Mouse (Mus musculus): ENCODE measurements around the gene Bdkrb1.

The Bdkrb1 gene

DNA sequence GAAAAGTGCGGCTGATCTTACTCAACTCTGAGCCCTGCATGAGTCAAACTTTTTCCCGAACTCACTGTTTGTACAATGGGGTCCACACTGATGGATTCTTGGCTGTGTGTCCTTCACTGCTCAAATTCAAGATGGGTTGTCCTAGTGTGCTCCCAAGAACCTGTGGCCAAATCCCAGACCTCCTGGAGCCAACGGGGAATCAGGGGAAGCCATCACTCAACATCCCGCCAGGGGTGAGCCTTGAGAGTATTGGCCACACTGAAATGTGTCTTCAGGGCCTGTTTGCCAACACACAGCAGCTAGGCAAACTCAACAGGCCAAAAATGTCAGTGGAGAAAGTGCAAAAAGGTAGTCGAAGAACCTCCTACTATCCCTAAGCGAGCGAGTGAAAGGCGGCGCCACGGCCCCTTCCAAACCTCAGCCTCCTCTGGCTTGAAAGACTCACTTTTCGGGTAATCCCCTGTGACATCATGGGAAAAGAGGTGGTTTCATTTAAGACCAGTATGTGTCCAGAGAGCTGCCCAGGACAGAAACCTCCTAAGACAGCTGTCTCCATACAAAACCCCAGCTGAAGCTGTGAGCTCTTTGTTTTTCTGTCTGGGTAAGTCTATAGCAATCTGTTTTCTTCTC is at the start of gene Bdkrb1:
TSS of gene Bdkrb1 (plus strand) at position 505 of the 630 bp plus-strand sequence.
- no peak for DNase-seq (ENCODE audit: low read depth, low spot score)

DNA sequence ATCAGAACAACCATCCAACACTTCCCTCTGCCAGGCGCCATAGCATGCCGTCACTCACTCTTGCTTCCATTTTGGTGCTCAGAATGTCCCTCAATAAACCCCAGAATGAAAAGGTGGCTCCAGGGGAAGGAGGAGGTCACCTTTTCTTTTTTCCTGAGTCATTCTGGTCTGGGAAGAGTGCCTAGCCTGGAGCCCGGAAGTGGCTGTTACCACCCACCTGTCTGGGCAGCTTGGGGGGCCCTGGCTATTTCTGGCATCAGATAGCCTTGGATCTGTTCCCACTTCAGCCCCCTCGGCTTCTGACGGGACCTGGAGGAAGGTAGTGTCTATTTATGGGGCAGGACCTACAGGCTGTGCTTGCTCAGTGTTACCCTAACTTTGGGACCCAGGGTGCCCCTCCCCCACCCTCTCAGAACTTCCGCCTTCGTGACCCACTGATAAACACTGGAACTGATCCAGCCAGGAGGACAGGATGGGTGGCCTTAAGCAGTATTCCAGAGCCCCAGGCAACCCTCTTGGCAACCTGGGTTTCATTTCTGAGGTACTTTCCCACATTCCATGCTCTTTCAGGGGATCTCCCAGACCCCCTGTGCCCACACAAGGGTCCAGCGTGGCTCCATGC is 48.6 kb upstream of the Bdkrb1 start:
- DNase-seq (ENCODE audit: low read depth, low spot score), result no peak

DNA sequence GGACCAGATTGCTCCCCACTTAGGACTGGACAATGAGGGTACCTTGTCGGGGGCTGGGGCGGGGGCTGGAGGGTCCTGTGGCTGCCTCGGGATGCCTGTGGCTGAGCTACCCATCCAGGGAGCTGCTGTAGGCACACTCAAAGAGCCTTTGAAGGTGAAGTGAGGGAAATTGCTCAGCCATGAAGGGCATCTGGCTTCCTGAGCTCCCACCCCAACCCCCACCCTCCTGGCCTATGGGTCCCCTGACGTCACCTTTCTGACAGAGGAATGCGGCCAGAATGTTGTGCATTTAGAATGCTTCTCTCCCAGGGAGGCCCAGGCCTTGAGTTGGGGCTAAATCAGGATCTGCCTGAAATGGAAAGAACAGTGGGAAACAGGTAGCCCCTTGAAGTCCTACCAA is 47.7 kb upstream of the Bdkrb1 start:
- no peak for DNase-seq (ENCODE audit: low read depth, low spot score)

DNA sequence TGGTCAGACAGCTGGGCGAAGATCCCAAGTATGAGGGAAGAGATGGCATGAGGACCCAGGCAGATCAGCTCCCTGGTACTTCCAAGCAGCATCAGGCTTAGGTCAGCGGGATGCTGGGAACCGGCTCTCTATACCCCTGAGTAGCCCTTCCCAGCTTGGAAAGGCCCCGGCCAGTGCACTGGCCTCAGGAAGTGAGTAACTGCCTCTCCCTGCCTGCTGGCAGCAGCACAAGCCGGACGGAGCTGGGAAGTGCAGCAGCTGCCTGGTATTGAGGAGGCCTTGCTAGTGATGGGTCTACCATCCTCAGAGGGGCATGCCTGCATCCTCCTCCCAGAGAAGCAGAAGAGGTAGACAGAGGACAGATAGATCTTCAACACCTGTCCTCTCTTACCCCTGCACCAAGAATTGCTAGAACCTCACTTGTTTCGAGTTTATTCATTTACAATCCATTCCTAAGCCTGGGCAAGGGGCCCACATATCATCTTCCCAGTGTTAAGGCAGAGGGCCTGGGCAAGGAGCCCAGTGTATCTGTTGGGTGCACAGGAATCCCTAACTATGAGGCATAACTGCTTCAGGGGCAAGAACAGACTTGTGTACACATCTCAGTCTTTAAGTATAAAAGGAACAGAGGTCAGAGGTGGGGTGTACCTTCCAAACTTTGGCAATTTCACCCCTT is 45.5 kb upstream of the Bdkrb1 start:
- no peak for DNase-seq (ENCODE audit: low read depth, low spot score)

DNA sequence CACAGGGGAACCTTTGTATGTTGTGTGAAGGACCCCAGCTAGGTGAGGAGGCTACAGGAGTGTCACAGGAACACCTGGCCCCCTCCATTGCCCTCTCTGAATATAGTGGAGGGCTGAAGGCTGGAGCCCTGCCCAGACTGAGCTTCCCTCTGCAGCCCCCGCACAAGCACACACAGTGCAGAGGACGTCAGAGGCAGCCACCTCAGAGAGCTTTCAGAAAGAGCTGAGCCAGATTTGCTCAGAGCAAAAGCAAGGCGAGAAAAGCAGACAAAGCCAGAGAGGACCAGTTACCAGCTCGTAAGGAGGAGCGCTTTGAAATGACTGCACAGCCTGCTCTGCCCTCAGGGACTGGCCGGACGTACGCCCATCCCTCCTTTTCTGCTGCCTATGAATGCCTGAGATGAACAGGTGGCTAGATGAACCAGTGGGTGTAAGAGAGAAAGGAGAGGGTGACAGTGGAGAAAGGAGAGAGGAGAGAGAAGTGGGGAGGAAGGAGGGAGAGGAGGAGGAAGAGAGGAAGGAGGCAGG is 41.8 kb upstream of the Bdkrb1 start:
- DNase-seq (ENCODE audit: low read depth, low spot score), result no peak

DNA sequence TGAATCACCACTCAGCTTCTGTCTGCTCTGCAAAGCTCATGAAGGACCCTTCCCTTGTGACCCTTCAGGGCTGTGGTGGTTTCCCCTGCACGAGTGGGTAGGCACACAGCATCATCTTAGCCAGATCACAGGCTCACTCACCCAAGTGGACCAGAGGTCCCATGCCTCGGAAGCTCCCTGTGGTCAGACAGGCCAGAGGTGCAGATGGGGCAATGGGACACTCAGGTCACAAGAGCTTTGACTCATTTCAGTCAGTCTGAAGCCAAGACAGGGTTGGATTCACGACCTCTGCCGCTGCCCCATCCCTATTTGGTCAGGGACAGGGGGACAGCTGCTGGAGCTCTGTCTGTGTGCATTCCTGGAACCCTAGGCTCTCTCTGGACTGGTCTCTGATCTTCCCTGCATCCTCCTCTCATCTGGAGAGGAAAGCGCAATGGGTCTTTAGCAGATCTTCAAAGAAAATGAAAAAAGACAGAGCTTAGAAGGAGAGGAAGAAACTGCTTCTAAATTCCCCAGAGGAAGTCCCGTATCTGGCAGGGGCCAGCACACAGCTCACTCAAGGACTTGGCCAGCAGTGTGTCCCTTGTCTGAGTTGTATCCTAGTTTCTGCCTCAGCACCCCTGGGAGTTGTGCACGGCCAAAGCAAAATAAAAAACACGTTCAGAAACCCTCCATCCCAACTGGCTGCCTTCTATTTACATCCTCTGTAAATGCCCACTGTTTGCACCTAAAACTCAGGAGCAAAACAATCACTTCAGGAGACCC is 40.6 kb upstream of the Bdkrb1 start:
- DNase-seq (ENCODE audit: low read depth, low spot score), result no peak

DNA sequence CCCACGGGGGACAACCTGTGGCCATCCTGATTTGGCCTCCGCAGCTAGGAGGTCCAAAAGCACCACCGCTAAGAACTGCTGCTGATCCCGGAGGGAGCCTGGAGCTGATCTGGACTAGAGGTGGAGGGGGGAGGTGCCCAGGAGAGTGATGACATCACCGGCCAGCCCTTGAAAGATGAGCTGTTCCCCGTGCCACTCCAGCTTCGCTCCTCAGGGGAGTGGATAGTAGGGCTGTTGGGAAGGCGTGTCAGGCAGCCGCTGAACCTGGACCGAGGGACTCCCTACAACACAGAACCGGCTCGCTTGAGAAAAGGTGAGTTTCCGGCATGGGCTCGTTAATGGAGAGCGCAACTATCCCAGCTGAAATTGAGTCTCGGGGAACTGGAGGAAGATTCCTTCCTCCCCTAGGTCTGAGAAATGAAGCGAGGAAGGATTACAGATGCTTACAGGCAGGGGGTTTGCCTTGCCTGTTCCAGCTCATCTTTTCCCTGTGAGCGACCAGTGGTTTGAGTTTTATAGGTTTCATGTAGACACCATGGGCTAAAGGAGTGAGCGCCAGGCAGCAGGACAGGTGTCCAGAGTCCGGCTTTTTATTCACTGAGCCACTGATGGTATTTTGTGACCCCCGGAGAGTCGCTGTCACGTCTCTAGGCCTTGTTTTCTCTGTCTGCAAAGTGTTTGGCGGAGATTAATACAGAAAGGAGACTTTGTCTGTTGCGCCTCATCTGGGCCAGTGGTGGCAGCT is 39.8 kb upstream of the Bdkrb1 start, which contains the start of gene Bdkrb2:
TSS of gene Bdkrb2 (plus strand) at position 291 of the 745 bp plus-strand sequence.
- no peak for DNase-seq (ENCODE audit: low read depth, low spot score)

DNA sequence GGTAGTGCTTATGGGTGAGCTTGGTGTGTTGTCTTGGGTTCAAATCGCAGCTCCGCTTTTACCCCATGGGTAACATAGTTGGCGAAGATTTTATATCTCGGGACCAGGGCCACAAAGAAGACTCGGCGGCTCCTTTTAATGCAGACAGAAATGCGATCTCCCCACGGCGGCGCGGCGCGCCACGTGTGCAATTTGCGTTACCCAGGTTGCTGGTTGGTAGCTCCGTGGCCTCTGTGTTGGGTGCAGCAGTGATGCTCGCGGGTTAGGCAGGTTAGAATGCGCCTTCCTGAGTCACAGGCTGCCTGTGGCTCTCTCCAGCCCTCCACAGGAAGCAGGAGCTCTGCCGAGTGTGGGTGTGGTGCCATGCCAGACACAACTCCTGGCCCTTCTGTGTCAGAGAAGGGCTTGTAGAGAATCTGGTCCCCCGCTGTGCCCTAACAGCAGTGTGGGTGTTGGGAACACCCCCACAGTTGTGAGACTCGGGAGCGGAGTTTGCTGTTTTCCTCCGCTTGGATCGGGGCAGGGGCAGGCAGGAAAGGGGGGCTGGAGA is 39.1 kb upstream of the Bdkrb1 start:
- DNase-seq (ENCODE audit: low read depth, low spot score), result no peak

DNA sequence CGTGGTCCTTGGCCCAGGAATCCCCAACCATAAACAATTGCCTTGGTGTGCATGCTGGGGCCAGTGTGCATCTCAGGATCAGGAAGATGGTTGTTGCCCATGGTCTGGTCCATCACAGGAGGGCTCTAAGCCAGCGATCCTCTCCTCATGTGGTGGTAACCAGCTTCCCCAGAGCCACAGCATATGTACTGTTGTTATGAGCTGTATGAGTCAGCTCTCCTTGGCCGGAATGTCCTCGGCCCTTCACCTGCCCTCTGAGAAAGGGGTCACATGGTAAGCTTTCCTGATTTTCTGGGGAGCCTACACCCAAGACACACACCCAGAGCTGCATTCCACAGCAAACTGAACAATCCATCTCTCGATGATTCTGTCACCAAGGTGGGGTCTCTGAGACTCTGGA is 37.7 kb upstream of the Bdkrb1 start:
- DNase-seq (ENCODE audit: low read depth, low spot score), result no peak

DNA sequence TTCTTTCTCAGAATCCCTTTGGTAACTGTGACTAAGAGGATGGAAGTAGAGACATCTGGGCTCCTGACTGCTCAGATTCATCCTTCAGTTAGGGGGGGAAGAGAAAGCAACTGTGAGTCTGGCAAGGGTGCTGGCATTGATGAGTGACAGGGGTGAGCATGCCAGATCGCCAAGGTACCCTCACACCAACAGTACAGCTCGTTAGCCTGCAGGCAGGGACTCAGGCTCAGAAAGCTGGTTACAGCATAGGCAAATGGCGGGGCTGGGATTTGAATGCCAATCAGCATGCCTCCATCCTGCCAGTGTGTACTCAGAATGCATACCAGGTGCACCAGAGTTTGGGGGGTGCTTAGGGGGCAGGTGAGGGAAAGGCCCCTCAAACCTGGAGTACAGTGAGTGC is 31.0 kb upstream of the Bdkrb1 start:
- no peak for DNase-seq (ENCODE audit: low read depth, low spot score)

DNA sequence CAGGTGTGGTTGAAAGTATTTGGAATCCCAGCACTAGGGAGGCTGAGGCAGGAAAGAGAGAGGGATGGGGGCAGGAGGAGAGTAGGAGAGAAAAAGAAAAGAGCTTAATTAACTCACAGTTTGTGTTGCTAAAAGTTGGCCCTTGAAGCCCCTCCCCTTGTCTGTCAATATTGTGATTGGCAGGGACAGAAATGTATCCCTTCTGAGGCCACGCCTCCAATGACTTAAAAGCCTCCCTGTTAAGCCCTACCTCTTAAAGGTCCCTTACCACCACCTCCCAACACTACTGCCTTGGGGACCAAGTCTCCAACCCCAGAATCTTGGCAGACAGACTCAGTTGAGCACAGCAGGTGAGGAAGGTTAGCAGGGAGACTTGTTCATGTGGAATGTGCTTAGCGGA is 30.3 kb upstream of the Bdkrb1 start:
- no peak for DNase-seq (ENCODE audit: low read depth, low spot score)

DNA sequence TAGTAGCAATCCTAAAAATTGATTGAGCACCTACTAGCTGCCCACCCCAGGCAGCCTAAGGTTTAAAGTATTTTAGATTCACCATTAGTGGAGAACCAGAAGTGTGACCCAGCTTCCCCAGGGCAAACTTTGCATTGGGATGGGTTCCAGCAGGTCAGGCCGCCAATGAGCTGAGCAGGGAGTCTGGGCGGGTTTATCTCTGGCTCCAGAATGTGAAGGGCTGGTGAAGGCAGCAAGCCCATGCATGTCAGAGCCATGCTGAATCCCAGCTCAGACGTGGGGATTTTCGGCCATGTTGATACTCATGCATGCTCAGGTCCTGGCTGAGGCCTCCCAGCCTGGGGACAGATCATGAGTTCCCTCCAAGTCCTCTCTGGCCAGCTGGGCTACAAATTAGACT is 28.5 kb upstream of the Bdkrb1 start:
- DNase-seq (ENCODE audit: low read depth, low spot score), result no peak

DNA sequence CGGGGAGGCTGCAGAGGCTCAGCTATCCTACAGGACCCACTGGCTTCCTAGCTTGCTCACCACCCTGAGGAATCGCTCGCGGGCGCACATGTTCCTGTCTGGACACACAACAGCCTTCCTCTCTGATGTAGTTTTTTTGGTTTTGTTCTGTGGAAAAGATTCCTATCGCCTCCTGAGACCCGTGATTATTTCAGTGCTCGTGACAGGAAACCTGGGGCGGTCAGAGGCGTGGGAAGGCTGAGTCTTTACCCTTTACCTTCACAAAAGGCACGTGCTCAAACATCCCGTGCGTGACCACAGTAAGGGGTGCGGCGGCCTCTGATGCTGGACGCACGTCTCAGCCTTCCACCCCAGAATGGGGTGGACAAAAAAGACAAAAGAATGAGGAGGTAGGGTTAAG is 22.4 kb upstream of the Bdkrb1 start:
- DNase-seq (ENCODE audit: low read depth, low spot score), result no peak

DNA sequence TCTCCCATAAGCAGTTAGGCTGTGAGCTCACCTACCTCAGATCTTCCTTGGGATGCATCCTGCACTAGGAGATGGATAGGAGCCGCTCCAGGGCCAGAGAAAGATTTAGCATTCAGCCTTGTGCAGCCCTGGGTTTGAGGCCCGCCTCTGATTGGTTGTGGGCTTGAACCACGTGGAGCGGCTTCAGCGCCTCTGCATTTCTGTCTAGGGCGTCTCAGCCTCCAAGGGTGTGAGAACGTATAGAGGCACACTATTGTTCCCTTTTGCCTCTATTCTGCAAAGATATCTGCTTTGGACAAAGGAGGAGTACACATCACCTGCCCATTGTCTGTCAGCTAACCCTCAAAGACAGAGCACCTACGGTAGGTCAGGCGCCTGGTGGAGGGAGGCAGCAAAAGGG is 20.4 kb upstream of the Bdkrb1 start:
- no peak for DNase-seq (ENCODE audit: low read depth, low spot score)

DNA sequence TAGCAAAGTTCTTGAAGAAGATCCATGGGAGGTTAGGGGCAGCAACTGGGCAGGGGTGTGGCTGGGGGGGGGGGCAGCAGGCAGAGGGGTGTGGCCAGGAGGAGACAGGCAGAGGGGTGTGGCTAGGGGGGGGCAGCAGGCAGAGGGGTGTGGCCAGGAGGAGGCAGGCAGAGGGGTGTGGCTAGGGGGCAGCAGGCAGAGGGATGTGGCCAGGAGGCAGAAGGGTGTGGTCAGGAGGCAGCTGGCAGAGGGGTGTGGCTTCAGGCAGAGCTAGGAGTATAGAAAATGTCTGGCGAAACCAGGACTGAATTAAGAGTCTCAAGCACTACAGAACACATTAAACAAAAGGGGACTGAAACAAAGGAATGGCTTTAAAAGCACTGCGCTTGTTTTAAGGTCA is 19.4 kb upstream of the Bdkrb1 start:
- no peak for DNase-seq (ENCODE audit: low read depth, low spot score)

DNA sequence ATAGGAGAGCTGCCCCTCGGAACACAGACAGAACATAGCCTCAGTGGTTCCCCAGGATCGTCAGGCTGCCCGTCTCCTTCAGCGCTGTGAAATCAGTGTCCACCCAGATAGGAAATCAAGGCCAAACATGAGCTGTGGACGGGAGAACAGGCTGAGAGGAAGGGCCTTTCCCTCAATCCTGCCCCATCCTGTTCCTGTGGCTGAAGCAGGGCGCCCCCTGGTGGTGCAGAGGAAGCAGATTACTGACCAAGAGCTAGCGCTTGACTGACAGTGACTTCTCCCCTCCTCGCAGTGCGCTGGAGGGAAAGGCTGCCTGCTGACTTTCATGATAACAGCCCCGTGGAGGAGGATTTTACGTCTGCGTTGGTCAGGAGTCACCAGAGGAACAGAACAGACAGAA is 18.0 kb upstream of the Bdkrb1 start:
- no peak for DNase-seq (ENCODE audit: low read depth, low spot score)

DNA sequence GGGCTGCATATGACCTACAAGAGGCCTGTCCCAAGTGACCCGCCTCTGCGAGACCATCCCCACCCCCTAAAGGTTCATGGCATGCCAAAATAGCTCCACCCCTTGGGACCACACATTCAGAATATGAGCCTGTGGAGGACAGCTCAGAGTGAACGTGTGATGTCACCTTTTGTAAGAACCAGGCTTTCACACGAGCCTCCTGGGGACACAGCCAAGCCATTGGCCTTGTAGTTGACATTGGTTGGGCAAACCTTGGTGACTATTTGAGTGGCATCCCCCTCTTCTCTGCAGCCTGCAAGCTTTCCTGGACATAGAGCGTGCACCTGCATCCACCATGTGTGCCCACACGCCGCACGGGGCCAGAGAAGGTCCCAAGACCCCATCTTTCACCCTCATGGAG is 15.4 kb upstream of the Bdkrb1 start:
- DNase-seq (ENCODE audit: low read depth, low spot score), result no peak

DNA sequence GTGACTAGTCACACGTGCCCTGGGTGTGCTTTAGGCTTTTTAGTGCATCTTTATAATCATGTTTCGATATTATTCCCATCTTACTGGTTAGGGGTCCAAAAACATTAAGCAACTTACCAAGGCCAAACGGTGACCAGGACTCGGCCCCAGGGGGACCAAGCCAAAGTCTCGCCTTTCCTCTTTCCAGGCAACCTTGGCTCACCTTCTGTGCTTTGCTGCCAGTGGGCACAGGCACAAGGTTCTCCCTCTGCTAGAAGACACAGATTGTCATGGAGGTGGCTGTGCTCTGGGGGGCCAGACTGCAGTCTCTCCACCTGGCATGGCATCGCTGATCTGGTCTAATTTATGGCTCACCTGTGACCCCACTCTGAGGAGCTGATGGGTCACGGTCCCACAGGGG is 12.1 kb upstream of the Bdkrb1 start:
- DNase-seq (ENCODE audit: low read depth, low spot score), result no peak

DNA sequence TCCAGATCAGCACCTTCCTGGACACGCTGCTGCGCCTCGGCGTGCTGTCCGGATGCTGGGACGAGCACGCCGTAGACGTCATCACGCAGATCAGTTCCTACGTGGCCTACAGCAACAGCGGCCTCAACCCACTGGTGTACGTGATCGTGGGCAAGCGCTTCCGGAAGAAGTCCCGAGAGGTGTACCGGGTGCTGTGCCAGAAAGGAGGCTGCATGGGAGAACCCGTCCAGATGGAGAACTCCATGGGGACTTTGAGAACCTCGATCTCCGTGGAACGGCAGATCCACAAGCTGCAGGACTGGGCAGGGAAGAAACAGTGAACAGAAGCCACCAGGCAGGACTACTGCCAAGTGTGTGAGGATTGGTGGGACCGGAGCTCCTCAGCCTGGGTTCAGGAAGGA is 10.5 kb upstream of the Bdkrb1 start:
- no peak for DNase-seq (ENCODE audit: low read depth, low spot score)

DNA sequence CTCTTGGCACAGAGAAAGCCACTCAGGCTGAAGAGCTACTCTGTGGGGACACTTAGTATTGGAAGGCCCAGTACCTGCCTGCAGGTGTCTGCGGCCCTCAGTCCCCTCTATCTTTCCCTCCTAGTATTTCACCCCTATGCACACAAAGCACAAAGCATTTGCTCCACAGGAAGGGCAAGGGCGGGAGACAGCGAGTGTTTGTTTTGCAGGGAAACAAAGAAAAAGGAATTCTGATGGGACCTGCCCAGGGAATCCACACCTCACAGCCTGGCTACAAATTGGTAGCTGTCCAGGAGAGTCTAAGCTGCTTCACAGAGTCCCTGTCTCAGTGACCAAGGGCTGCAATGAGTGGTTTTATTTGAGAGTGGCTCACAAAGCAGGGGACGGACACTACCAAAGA is 9.4 kb upstream of the Bdkrb1 start:
- DNase-seq (ENCODE audit: low read depth, low spot score), result no peak

DNA sequence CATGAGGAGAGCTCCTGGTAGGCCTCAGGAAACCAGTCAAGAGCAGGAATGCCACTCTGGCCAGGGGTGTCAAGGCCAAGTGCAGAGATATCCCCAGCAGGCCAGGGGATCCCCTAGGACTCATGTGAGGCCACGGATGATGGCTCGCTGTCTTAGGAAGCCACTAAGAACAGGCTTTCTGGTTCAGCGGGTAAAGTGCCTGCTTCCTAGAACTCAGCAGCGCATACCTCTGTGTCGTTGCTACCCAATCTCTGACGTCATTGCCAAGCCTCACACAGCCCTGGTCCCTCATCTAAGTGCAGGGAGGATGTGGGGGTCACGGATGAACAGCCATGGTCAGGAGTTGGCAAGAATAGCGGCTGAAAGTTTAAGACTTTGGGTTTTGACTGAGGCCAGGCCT is 5.8 kb upstream of the Bdkrb1 start:
- no peak for DNase-seq (ENCODE audit: low read depth, low spot score)

Measured in WW6 (cell line).